Mouse (Mus musculus) Muller cell, postnatal 12 days (primary cell): ENCODE data around the gene Shq1.

Source experiments
- DNase-seq: peaks from one replicate; pipeline ENCODE4 v3.0.0-alpha.2; 2015; ENCODE audit errors: inconsistent ontology term

The Shq1 gene

DNA sequence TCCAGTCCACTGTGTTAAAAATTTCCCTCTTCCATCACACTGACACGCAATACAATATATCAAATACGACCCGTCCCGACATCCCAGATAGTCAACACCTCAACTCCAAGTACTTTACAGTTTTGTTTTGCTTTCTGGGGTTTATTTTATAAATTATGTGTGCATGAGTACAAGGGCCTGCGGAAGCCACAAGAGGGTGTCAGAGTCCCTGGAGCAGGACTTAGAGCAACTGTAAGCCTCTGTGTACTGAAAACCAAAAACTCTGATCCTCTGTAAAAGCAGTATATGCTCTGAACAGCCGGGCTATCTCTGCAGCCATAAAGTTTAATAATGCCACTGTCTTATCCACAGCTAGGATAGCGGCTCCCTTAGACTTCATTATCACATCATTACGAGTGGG, 3.3 kb downstream of the Shq1 start:
- DNase-seq = no peak

DNA sequence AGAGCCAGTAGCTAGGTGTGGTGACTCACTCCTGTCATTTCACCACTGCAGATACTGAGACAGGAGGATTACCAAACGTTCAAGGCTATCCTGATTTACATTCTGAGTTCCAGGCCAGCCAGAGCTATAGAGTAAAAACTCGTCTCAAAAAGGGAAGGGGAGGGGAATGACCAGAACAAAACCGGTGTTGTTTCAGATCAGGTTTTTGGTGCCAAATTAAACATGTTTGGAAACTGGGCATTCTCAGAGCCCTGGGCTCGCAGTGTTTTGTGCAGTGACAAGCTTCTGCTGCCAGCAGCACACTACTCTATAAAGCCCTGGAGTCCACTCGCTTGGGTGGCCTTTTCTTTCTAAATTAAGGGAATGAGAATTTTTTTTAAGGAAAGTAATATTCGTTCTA, 8.7 kb downstream of the Shq1 start:
- DNase-seq = no peak

DNA sequence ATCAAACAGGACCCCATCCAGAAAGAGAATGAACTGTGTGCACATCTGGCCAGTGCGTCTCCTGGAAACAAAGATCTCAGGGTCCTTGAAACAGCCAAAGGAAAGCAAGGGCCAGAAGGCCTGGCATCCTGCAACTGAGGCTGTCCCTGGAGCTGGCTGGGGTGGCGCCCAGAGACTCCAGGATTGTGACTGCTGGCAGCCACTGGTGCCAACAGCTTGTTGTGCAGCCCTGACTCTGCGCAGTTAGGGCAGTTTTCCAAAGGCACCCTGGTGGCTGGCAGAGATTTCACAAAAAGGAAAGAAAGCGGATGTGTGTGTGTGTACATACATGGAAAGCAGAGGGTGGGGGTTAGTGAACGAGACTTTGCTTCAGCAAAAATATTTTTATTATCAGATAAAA, 10.6 kb downstream of the Shq1 start:
- DNase-seq = peak; percentile 55

DNA sequence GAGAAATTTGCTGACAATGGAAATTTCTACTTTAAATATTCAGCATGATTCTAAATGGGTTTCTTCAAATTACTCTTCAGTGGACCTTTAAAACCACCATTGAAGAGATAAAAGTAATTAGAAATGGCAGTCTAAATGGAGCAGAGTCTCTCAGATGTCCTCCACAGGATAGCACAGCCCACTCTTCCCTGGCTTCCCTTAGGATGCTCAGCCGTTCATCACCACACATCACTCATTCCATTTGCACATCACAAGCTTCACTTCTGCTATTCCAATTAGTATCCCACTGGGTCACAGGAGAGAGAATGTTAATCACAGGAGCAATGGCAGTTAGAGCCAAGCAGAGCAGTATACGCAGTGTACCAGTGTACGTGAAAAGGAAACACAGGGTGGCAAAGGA, 18.4 kb downstream of the Shq1 start:
- no peak for DNase-seq

DNA sequence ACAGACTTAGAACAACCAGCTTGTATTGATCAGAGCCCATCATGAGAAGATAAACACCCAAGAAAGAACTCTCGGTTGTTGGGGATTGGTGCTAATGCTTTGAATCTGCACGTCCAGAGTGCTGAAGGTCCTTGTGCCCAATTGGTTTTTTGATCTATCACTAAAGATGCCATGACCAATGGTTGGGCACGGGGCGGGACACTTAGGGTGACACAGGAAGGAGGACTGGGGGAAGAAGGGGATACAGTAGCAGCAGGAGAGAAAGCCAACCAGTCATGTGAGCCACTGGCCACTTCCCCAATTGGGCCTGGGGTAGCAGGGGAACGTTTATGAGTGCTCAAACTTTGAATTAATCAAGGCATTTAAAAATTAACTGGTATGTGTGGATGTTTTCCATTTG, 23.8 kb downstream of the Shq1 start:
- no peak for DNase-seq

DNA sequence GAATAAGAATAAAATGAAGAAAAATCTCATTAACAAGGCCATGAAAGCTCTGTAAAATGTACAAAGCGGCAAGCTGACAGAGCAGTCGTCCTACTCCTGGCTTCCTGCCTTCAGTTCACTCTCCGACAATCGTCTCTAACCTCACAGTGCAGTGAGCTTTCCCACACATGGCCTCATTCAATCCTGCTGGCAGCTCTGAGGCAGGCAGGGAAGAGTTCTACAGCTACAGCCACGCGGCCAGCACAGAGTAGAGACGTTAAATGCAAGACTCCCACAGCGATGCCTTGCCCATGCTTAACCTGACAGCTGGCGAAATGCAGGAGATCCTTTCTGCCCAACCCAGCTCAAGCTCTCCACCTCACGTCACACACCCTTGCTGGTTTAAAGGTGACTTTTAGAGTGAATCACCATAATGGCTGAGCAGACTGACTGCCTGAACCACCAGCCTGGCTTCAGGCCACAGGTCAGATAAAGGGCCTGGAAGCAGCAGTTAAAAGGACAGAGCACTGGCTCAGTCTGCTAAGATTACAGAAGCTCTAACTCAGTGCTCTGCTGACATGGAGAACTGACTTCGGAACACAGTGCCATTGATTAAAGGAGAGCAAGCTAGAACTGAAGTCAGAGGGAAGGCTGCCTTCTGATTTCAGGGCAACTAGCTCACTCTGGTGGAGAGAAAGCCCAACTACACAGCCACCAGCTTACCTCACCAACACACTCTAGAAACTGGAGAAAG, 25.3 kb downstream of the Shq1 start:
- peak; percentile 66 for DNase-seq

DNA sequence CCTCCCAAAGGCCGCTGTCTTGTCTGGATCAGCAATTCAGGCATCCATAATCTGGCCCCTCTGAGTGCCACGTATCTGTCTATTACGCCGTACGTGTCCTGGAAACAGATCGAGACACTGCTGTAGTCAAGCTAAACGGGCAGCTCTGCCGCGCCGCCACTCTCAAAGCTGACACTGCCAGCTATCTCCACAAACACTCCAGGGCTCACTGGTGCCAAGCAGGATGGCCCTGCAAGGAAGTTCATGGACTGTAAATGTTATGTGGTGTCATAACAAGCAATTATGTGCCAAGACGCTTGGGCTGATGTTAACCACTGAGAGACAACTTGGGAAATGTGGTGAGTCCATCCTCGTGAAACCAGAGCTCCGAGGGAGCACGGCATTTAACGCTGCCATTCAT, 26.3 kb downstream of the Shq1 start:
- DNase-seq = no peak

DNA sequence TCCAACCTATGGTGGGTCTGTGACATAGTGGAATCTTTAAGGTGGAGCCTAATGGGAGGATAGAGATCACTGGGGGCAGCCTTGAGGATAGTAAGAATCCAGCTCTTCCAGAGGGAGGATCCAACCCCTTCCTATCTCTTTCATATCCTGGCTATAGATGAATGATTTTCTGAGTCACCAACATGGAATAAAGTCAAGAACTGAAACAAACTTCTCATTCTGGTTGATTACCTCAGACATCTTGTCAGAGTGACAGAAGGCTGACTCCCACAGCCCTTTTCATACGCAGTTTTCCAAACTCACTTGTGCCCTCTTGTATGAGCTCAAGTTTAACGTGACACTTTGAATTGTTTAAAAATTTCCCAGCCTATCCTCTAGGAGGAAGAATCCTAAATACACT, 28.2 kb downstream of the Shq1 start:
- DNase-seq = peak; percentile 60

DNA sequence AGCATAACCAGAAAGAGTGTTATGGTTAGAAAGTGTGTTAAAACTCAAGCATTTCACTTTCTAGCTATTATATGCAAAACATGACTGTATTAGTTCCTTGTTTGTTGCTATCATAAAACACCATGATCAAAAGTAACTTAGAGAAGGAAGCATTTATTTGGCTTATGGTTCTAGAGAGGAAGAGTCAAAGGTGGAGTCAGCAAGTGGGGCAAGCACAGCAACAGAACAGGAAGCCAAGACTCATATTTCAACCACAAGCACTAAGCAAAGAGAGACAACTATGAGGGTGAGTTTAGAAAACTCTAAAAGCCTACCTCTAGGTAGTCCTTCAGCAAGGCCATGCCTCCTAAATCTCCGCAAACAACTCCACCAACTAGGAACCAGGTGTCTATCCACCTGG, 30.4 kb downstream of the Shq1 start:
- no peak for DNase-seq

DNA sequence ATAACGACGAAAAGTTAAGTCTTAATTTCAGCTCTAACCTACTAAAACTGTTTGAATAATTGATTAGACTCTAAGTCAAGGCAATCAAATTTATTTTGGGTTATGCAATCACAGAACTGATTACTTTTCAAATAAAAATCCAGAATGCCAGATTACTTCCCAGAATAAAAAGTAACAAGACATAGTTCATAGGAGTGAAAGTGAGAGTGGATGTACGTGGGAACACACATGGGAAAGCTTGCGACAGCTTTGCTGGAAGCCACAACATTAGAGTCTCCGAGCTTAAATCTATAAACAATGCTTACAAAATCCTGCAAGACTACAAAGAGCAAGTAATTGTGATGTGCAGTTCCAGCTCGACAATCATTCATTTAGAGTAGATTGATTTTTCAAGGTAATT, 41.9 kb downstream of the Shq1 start:
- DNase-seq = no peak

DNA sequence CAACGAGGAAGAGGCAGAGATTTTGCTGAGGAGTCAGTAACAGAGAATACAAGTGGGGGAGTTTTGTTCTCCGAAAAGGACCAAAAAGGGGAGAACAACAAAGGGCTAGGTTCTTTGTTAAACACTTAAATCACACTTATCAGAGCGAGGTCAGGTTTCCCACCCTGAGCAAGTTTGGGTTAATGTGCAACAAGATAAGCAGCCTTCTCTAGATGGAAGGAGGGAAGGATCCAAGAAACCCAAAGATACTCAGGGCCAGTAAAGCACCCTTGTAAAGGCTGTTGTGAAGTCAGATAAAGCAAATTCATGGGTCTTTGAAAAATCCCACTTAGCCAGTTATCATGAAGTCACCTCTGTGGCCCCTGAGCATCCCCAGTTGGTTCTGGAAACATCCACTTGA, 42.7 kb downstream of the Shq1 start:
- no peak for DNase-seq

DNA sequence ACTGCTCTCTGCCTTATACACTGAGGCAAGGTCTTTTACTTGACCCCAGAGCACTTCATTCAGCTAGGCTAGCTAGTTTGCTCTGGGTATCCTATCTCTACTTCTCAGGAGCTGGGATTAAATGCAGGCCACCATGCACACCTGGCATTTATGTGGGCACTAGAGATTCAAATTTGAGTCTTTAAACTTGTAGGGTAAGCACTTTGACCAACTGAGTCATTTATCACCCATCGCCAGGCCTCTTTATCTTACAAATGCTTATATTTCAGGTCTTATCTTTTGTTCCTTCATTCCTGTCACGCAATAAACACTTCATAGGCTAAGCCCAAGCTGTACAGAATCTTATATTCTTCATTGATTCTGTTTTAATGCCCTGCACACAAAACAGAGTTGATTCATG, 47.0 kb downstream of the Shq1 start:
- no peak for DNase-seq

DNA sequence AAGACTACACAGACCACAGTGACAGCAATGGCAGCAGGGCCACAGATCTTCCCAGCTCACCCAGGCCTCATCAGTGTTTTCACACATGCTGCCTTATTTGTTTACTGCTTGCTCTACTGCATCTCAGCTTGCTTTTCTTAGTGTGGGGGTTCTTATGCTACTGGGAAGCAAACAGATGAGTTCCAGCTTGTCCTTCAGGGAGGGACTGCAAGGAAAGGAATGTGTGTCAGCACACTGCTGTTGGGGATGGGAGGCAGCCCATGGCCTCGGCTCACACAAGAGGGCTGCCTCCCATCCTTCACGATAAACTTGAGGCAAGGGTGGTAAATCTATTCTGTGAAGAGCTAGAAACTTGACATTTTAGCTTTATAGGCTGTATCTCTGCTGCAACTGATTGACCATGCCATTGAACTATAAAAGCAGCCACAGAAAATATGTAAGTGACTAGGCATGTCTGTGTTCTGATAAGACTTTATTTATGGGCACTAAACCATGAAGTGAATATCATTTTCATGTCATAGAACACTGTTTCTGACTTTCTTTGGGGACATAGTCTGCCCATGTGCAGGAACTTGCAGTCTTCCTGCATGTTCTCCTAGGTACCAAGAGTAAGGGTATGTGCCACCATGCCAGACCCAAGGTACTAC, 48.0 kb downstream of the Shq1 start:
- no peak for DNase-seq

DNA sequence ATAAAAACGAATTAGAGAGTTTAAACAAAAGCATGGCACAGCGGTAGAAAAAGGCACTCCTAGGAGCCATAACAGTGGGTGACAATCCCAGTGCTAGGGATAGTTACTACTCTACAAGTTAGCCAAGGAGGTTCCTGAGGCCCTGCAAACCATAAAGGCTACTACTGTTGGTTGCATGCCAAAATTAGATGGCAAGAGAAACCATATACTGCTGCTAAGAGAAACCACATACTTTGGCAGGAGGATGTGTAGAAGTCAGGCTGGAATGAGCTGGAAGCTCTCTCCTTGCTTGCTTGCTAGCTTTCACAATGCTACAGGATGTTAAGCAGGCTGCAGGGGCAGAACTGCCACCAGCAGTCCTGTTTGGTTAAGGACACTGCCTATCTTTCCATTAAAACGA, 50.5 kb downstream of the Shq1 start:
- DNase-seq = no peak

DNA sequence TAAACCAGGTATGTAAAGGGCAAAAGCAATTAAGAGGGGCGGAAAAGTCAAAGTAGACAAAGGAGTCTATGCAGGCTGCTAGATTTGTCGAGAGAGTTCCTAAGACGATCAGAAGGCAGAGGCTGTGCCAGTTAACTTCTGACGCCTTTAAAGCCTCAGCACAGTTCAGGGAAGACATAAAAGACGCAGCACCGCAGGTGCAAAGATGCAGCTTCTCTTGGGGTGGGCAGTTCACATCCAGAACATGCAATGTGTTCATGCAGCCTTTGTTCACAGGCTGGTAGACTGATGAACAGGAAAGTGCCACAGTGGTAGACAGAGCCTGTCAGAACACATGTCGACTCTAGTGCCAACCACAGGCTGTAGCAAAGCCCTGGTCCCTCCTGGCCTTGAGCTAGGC, 51.6 kb downstream of the Shq1 start:
- DNase-seq = no peak

DNA sequence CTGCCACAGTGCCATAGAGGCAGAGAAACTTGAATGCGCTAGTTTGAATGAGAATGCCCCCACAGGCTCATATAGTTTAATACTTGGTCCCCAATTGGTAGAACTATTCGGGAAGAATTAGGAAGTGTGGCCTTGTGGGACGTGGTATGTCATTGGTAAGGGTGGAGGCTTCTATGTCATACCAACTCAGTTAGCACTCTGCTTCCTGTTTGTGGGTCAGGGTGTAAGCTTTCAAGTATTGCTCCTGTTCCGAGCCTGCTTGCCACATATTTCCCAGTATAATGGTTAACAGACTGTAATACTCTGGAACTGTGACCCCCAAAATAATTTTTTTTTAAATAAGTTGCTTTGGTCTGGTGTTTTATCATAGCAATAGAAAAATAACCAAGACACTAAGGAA, 54.8 kb downstream of the Shq1 start:
- DNase-seq = no peak

DNA sequence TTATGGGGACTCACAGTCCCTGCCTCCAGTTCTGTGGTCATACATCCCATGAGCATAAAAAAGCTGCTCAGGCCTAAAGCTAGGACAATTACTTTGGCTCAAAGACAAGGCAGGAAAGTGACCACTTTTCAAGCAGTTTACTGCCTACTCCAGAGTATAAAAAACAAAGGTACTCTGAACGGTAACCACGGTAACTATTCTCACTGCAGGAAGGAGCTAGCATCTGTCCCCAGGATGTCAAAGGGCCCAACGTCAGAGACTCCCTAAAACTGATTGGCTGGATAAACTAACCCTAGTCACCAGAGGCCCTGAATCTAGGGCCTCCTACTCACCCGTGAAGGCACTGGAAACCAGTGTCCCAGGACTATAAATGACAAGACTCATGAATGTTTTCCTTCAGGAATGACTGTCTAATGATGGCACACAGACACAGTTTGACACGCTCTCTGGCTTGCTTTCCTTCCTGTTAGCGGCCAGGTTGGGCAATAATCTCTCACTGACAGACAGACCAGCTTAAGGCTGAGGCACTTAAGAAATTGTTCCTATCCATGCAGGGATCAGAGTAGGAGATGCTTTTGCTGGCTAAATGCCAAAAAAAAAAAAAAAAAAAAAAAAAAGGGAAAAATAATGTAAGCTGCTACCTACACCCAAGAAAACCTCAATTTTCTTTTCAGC, 57.2 kb downstream of the Shq1 start:
- no peak for DNase-seq

DNA sequence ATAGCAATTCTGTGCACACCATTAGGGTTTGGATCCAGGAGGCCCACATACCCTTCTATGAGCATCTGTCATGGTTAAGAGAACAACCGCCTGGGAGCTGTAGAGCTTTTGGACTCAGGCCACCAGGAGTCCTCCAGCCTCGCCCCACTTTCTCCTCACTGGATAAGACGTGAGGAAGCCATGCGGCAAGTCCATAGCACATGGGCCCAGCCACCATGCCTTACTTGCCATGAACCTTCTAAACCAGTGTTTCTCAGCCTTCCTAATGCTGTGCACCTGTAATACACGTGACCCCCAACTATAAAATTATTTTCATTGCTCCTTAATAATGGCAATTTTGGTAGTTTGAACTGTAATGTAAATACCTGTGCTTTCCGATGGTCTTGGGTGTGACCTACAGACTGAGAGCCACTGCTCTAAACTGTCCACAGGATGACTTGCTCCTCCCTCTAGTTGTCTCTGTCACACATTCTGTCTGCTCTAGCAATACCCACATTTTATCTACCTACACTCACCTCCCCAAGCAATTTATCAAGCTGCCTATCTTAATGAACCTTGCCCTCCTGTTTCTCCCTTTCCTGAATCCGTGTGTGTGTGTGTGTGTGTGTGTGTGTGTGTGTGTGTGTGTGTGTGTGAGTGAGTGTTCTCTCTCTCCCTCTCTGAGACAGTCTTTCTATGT, 59.9 kb downstream of the Shq1 start:
- no peak for DNase-seq

DNA sequence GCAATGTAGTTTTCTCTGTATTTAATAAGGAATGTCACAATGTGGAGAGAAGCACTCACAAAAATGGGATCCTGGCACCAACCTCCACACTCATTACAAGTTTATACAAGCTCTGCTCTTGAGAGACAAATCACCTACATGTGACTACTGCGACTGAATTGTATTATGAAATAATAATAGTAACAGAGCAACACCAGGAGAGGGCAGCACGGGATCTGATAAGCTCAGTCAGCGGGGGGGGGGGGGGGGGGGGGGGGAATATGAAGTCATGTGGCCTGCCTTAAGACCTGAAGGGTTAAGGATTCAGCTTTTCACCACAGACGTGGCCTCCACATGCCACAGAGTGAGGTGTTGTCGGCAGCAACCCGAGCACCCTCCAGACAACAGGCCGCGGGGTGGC, 60.8 kb downstream of the Shq1 start:
- DNase-seq = no peak

DNA sequence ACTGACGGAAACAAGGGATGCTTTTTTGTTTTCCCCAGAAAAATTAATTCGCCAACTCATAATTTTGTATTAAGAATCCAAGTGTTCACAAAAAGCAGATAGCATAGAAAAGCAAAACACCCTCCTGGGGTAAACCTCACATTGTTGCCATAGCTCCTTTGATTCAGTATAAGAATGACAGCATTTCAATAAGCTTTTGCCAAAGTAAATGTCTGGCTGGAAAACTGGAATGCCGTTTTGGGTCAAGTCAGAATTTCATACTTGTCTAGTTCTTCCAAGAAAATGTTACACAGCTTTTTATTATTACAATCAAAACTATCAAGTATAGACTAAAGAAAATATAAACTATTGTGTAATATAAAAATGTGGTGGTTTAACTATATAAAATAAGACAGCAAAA, 61.7 kb downstream of the Shq1 start:
- DNase-seq = no peak

DNA sequence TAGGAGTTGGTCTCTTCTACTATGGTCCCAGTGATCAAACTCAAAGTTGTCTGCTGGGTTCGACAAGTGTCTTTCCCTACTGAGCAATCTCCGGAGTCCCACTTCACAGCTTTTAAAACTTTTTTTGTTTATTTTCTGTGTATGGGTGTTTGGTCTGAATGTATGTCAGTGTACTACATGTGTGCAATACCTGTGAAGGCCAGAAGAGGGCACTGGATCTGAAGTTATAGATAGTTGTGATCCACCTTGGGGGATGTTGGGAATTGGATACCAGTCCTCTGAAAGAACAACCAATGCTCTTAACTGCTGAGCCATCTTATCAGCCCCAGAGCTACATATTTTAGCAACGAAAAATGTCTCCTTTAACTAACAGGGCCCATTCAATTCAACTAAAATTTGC, 62.5 kb downstream of the Shq1 start:
- DNase-seq = no peak

DNA sequence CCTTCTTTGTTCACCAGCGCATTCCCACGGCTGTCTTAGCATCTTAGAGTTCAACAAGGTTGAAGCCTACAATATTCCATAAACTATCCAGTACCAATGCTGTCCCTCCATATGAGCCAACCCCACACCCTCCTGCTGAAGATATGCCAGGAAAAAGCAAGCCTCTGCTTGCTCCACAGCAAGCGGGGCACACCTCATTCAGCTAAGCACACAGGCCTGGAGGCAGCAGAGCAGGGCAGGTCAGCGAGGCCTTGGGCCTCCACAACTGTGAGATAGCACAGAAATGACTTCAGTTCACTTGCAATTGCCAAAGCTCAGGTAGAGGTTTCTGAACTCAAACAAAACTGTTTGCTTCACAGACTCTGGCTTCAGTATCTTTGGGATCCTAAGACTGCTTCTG, 64.2 kb downstream of the Shq1 start:
- DNase-seq = no peak

DNA sequence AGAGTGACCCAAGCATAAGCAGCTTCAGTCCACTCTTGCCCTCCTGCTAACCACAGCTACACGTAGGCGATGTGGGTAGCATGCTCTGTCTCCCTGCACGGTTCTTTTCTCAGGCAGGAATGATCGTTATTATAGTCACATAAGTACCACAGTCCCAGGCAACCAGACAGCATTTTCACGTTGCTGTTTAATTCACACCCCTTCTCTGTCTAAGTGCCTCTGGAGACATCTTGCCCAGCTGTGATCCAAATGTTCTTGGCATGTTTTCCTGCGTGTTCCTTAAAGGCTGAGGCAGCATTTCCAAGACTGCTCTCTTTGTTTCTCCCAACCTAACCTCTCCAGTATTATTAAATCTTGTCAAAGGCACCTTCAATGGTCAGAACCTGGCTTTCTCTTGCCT, 67.3 kb downstream of the Shq1 start:
- DNase-seq = no peak
